Mouse (Mus musculus) CH12.LX (cell line): ENCODE data around the gene Sh3rf1.

Experiments used
- BHLHE40 ChIP-seq: IDR thresholded peaks from 2 replicates; pipeline ENCODE4 v1.6.1; 2011; ENCODE audit warnings: mild to moderate bottlenecking, low read depth, low read length, improper control_type of control experiment
- CTCF ChIP-seq, 2 experiments: IDR thresholded peaks in 1 of 2; conservative IDR thresholded peaks in 1 of 2; 2 replicates each; pipeline ENCODE4 v1.5.1; 2011 to 2012; ENCODE audit warnings: low read depth in 2 of 2, low read length in 2 of 2, improper control_type of control experiment in 1 of 2, inconsistent platforms in 1 of 2, mild to moderate bottlenecking in 1 of 2, moderate library complexity in 1 of 2
- HCFC1 ChIP-seq: IDR thresholded peaks from 2 replicates; pipeline ENCODE4 v1.6.1; 2012; ENCODE audit warnings: low read depth, mild to moderate bottlenecking, inconsistent platforms, low read length, improper control_type of control experiment
- MEF2A ChIP-seq: IDR thresholded peaks from 2 replicates; pipeline ENCODE4 v1.6.1; 2014; ENCODE audit warnings: low read depth, mild to moderate bottlenecking, inconsistent platforms, low read length, improper control_type of control experiment, borderline replicate concordance
- MYC ChIP-seq: IDR thresholded peaks from 2 replicates; pipeline ENCODE4 v1.6.1; 2011; ENCODE audit warnings: low read depth, mild to moderate bottlenecking, improper control_type of control experiment, low read length
- RAD21 ChIP-seq: IDR thresholded peaks from 2 replicates; pipeline ENCODE4 v1.6.1; 2011; ENCODE audit warnings: low read depth, mild to moderate bottlenecking, low read length, improper control_type of control experiment, moderate library complexity

- TF ChIP-seq BHLHE40 (no peak), HCFC1 (no peak), CTCF (conservative IDR thresholded peaks at IDR 0.05 in 1 of 2, IDR thresholded peaks at IDR 0.05 in 1 of 2; ENCODE audit: low read depth in 2 of 2, low read length in 2 of 2) (no peak), RAD21 (no peak), MEF2A (no peak), MYC (no peak)
These were observed 35.2 kb downstream of the Sh3rf1 start for GRCm38 (mm10) chr8:61258828-61259227.
